Mouse (Mus musculus): Measurements from ENCODE around the gene Nufip1.

Nufip1 gene

GRCm38 (mm10) chr14:76110396-76111221 lies at the start of gene Nufip1, which contains the start of gene Gpalpp1:
Gene Nufip1, plus strand, starts transcription at chr14:76110891.
Gene Gpalpp1, minus strand, starts transcription at chr14:76110760.
- DNase-seq (ENCODE audit: low spot score in 2 of 2), result peak; percentile 57 to 85

- DNase-seq (ENCODE audit: low spot score in 2 of 2), result no peak
These were observed 43.5 kb upstream of the Nufip1 start for GRCm38 (mm10) chr14:76067237-76067636.

- no peak for DNase-seq (ENCODE audit: low spot score in 2 of 2)
These were observed 42.4 kb upstream of the Nufip1 start for GRCm38 (mm10) chr14:76068296-76068695.

- DNase-seq (ENCODE audit: low spot score in 2 of 2), result no peak
These were observed 41.4 kb upstream of the Nufip1 start for GRCm38 (mm10) chr14:76069296-76069695.

- no peak for DNase-seq (ENCODE audit: low spot score in 2 of 2)
These were observed 38.1 kb upstream of the Nufip1 start for GRCm38 (mm10) chr14:76072626-76073025.

- no peak for DNase-seq (ENCODE audit: low spot score in 2 of 2)
These were observed 36.5 kb upstream of the Nufip1 start for GRCm38 (mm10) chr14:76074206-76074605.

- DNase-seq (ENCODE audit: low spot score in 2 of 2), result no peak
These were observed 35.0 kb upstream of the Nufip1 start for GRCm38 (mm10) chr14:76075721-76076120.

- DNase-seq (ENCODE audit: low spot score in 2 of 2), result no peak
These were observed 34.1 kb upstream of the Nufip1 start for GRCm38 (mm10) chr14:76076602-76077001.

GRCm38 (mm10) chr14:76077088-76077491 lies 33.6 kb upstream of the Nufip1 start:
- DNase-seq (ENCODE audit: low spot score in 2 of 2), result peak in 1 of 2 experiments; percentile 52

GRCm38 (mm10) chr14:76081451-76081850 lies 29.2 kb upstream of the Nufip1 start:
- peak in 1 of 2 experiments; percentile 11 for DNase-seq (ENCODE audit: low spot score in 2 of 2)

GRCm38 (mm10) chr14:76082086-76082636 lies 28.5 kb upstream of the Nufip1 start:
- no peak for DNase-seq (ENCODE audit: low spot score in 2 of 2)

GRCm38 (mm10) chr14:76084188-76084587 lies 26.5 kb upstream of the Nufip1 start:
- DNase-seq (ENCODE audit: low spot score in 2 of 2), result no peak

GRCm38 (mm10) chr14:76097244-76097643 lies 13.4 kb upstream of the Nufip1 start:
- DNase-seq (ENCODE audit: low spot score in 2 of 2), result no peak

- DNase-seq (ENCODE audit: low spot score in 2 of 2), result no peak
These were observed 12.9 kb upstream of the Nufip1 start for GRCm38 (mm10) chr14:76097815-76098214.

GRCm38 (mm10) chr14:76099543-76099942 lies 11.1 kb upstream of the Nufip1 start:
- no peak for DNase-seq (ENCODE audit: low spot score in 2 of 2)

- DNase-seq (ENCODE audit: low spot score in 2 of 2), result no peak
These were observed 5.1 kb downstream of the Nufip1 start for GRCm38 (mm10) chr14:76115744-76116143.

GRCm38 (mm10) chr14:76118963-76119362 lies 8.3 kb downstream of the Nufip1 start:
- no peak for DNase-seq (ENCODE audit: low spot score in 2 of 2)

- no peak for DNase-seq (ENCODE audit: low spot score in 2 of 2)
These were observed 9.8 kb downstream of the Nufip1 start for GRCm38 (mm10) chr14:76120472-76120871.

- DNase-seq (ENCODE audit: low spot score in 2 of 2), result peak in 1 of 2 experiments; percentile 42
These were observed 11.4 kb downstream of the Nufip1 start for GRCm38 (mm10) chr14:76121901-76122662.

GRCm38 (mm10) chr14:76122663-76123058 lies 12.0 kb downstream of the Nufip1 start:
- DNase-seq (ENCODE audit: low spot score in 2 of 2), result no peak

- no peak for DNase-seq (ENCODE audit: low spot score in 2 of 2)
These were observed 16.6 kb downstream of the Nufip1 start for GRCm38 (mm10) chr14:76127311-76127710.

- no peak for DNase-seq (ENCODE audit: low spot score in 2 of 2)
These were observed 17.5 kb downstream of the Nufip1 start for GRCm38 (mm10) chr14:76128174-76128573.

Data from cerebellum, postnatal 4 days (tissue).